Comparison of ENCODE assay signal across 10 mouse cellular contexts in genomic region chr12:75177646-75178030, GRCm38 (mm10). TPM values are rescaled to one million over a fixed set of nuclear protein-coding genes. Genes with fewer than 3 reads are reported as not detected.
DNase-seq lines count a peak whose midpoint lies in the region; ATAC-seq and TF ChIP-seq lines count a peak whose summit lies in the region.
"Had no signal": no experiment of that assay in that cellular context is flagged by ENCODE, and none has a peak within 500 bp of the region (broad histone marks: within the 10 kb centered on the region; RNA-seq: fewer than 3 reads in every experiment).

No protein-coding gene starts in this region.

- no peak for DNase-seq in kidney, postnatal 0 days (ENCODE audit: low spot score)
- DNase-seq in kidney, postnatal 25 days, result no peak
- peak; percentile 60 for DNase-seq in forebrain, postnatal 0 days
- no peak for DNase-seq in adrenal gland, adult (ENCODE audit: inconsistent age in 2 of 2, low spot score in 1 of 2)
- DNase-seq in MN1 (ENCODE audit: low spot score), result no peak

- H3K4me2 ChIP-seq in kidney, postnatal 0 days (ENCODE audit: low read length), result peak overlapping the region; percentile 60
- peak overlapping the region; percentile 91 for H3K4me2 ChIP-seq in forebrain, postnatal 0 days (ENCODE audit: low read depth)
- peak overlapping the region; percentile 98 for H3K4me2 ChIP-seq in midbrain, embryonic 13.5 days (replicated peaks)

- H3K9me3 ChIP-seq in kidney, postnatal 0 days (replicated peaks; ENCODE audit: low read length), result no peaks in the 10 kb centered on the region
- no peaks in the 10 kb centered on the region for H3K9me3 ChIP-seq in forebrain, postnatal 0 days (ENCODE audit: low read length)
- no peaks in the 10 kb centered on the region for H3K9me3 ChIP-seq in midbrain, embryonic 13.5 days

- no peak for ATAC-seq in kidney, postnatal 0 days (replicated peaks; ENCODE audit: low FRiP score, low read depth)
- peak; percentile 30 for ATAC-seq in forebrain, postnatal 0 days
- peak; percentile 10; the same call in 1 of the 2 replicates for ATAC-seq in midbrain, embryonic 13.5 days
- no peak for ATAC-seq in activated CD4-positive, CD25-positive, alpha-beta regulatory T cell, adult 4 months
- ATAC-seq: Patski had no signal

- WGBS in kidney, postnatal 0 days, result 3% methylated on average over 13 of the region's 13 CpGs
- WGBS in forebrain, postnatal 0 days, result under 1% methylated on average over 13 of the region's 13 CpGs
- 2% methylated on average over 13 of the region's 13 CpGs for WGBS in midbrain, embryonic 13.5 days

- peaks cover 34% of the 10 kb centered on the region for H3K27me3 ChIP-seq in kidney, postnatal 0 days (ENCODE audit: insufficient read depth, low read length)
- H3K27me3 ChIP-seq in forebrain, postnatal 0 days (ENCODE audit: insufficient read depth, low read length), result no peaks in the 10 kb centered on the region
- peaks cover 19% of the 10 kb centered on the region; the same call in 1 of the 2 replicates for H3K27me3 ChIP-seq in midbrain, embryonic 13.5 days

- TF ChIP-seq POLR2A in cortical plate, adult 2 months (IDR thresholded peaks at IDR 0.05; ENCODE audit: extremely low read depth, insufficient read depth, low read length), result no peak

- H3K9ac ChIP-seq in kidney, postnatal 0 days (ENCODE audit: low read depth, low read length), result no peak overlapping the region
- peak overlapping the region; percentile 54; the same call in 1 of the 2 replicates for H3K9ac ChIP-seq in forebrain, postnatal 0 days
- peak overlapping the region; percentile 77 for H3K9ac ChIP-seq in midbrain, embryonic 13.5 days (replicated peaks)

- peak overlapping the region; percentile 35 for H3K4me3 ChIP-seq in kidney, postnatal 0 days (replicated peaks; ENCODE audit: low read depth, low read length)
- peak overlapping the region; percentile 83 for H3K4me3 ChIP-seq in cortical plate, adult 2 months (ENCODE audit: insufficient read depth, low read length)
- peak overlapping the region; percentile 57 for H3K4me3 ChIP-seq in forebrain, postnatal 0 days (ENCODE audit: low read depth, low read length)
- peak overlapping the region; percentile 74 for H3K4me3 ChIP-seq in midbrain, embryonic 13.5 days (replicated peaks)
- H3K4me3 ChIP-seq: erythroblast, embryonic 14.5 days had no signal

- no peak for TF ChIP-seq CTCF in kidney, postnatal 0 days (IDR thresholded peaks at IDR 0.05; ENCODE audit: low read depth)
- no peak for TF ChIP-seq CTCF in cortical plate, adult 2 months (IDR thresholded peaks at IDR 0.05; ENCODE audit: extremely low read depth, insufficient read depth, low read length)
- peak; percentile 14; the same call in 1 of the 2 replicates for TF ChIP-seq CTCF in forebrain, postnatal 0 days (IDR thresholded peaks at IDR 0.05; ENCODE audit: low read depth)

- no peak overlapping the region for H3K27ac ChIP-seq in kidney, postnatal 0 days
- no peak overlapping the region for H3K27ac ChIP-seq in cortical plate, adult 2 months (ENCODE audit: insufficient read depth, low read length)
- H3K27ac ChIP-seq in forebrain, postnatal 0 days (ENCODE audit: low read depth, low read length), result peak overlapping the region; percentile 68
- H3K27ac ChIP-seq in midbrain, embryonic 13.5 days, result no peak overlapping the region

- H3K36me3 ChIP-seq in kidney, postnatal 0 days (ENCODE audit: insufficient read depth, low read length), result no peaks in the 10 kb centered on the region
- no peaks in the 10 kb centered on the region for H3K36me3 ChIP-seq in forebrain, postnatal 0 days (ENCODE audit: insufficient read depth)
- H3K36me3 ChIP-seq in midbrain, embryonic 13.5 days, result no peaks in the 10 kb centered on the region

- 0 out of 2 replicates have a peak, but pooled peaks cover 7% of the 10 kb centered on the region for H3K4me1 ChIP-seq in kidney, postnatal 0 days (replicated peaks; ENCODE audit: insufficient read depth, low read length)
- no peaks in the 10 kb centered on the region for H3K4me1 ChIP-seq in cortical plate, adult 2 months (ENCODE audit: control insufficient read depth, insufficient read depth, low read length)
- no peaks in the 10 kb centered on the region for H3K4me1 ChIP-seq in forebrain, postnatal 0 days (ENCODE audit: insufficient read depth)
- H3K4me1 ChIP-seq in midbrain, embryonic 13.5 days (replicated peaks), result peaks cover 16% of the 10 kb centered on the region

RNA-seq across cellular contexts. Expression of gene Kcnh5, which starts 0.5 kb away (rescaled TPM):
- 0.18 and 0.19 TPM in 2 replicates for polyA plus RNA-seq in kidney, postnatal 0 days (2015; fragmentation: Nextera tagmentation; extraction: Ambion mirVana)
- 10.0 and 11.5 TPM in 2 replicates for polyA plus RNA-seq in cortical plate, adult 2 months (2012; rRNA removed)
- total RNA-seq in forebrain, postnatal 0 days (2014; rRNA removed), result 7.2 and 7.4 TPM in 2 replicates
- polyA plus RNA-seq in forebrain, postnatal 0 days (2015; fragmentation: Nextera tagmentation; extraction: Ambion mirVana), result 1.0 and 1.5 TPM in 2 replicates
- 1.2 and 1.3 TPM in 2 replicates for polyA plus RNA-seq in midbrain, embryonic 13.5 days (2015; fragmentation: Nextera tagmentation; extraction: Ambion mirVana)
- polyA plus RNA-seq in activated CD4-positive, CD25-positive, alpha-beta regulatory T cell, adult 4 months (2017; shearing (Covaris generic)), result not detected
- polyA plus RNA-seq: erythroblast, embryonic 14.5 days; Patski had no signal

Comparison
In these comparisons a context has a peak if more than half of its experiments do, and no peak if none do; other contexts are left out.
1. ATAC-seq: peak in forebrain, postnatal 0 days (single experiment) and midbrain, embryonic 13.5 days (single experiment); none in kidney, postnatal 0 days (single experiment) and activated CD4-positive, CD25-positive, alpha-beta regulatory T cell, adult 4 months (single experiment).
2. Peak in every context shown above with its lines, with median percentiles within 50 percentile points of each other: H3K4me2 ChIP-seq and H3K4me3 ChIP-seq.